Mouse (Mus musculus) liver, adult 2 months (tissue): ENCODE measurements around the gene Stkld1. TPM values are rescaled to one million over a fixed set of nuclear protein-coding genes. Genes with fewer than 3 reads are reported as not detected.

Source experiments
- DNase-seq: peaks from one replicate; pipeline ENCODE4 v3.0.0-alpha.2; 2011; ENCODE audit warnings: low read depth, low spot score; ENCODE audit errors: extremely low read depth
- H3K27ac ChIP-seq: fragments of 200-500 bp; replicated peaks from 2 replicates; pipeline ENCODE4 v1.5.1; 2012; ENCODE audit warnings: low read depth, mild to moderate bottlenecking, control low read depth, inconsistent platforms, low read length; ENCODE audit not compliant: insufficient read depth
- H3K27me3 ChIP-seq: fragments of 200-500 bp; 2 replicates; pipeline ENCODE4 v1.6.1; 2012; ENCODE audit warnings: mild to moderate bottlenecking, moderate library complexity, low read length, inconsistent platforms; ENCODE audit not compliant: control insufficient read depth, insufficient read depth
- H3K36me3 ChIP-seq: fragments of 200-500 bp; 2 replicates; pipeline ENCODE4 v1.6.1; 2012; ENCODE audit warnings: low read length, inconsistent platforms; ENCODE audit not compliant: control insufficient read depth, insufficient read depth
- H3K4me1 ChIP-seq: fragments of 200-500 bp; 2 replicates; pipeline ENCODE4 v1.6.1; 2011; ENCODE audit warnings: low read length; ENCODE audit not compliant: control insufficient read depth, insufficient read depth
- H3K4me3 ChIP-seq: fragments of 200-500 bp; 2 replicates; pipeline ENCODE4 v1.5.1; 2011; ENCODE audit warnings: low read depth, mild to moderate bottlenecking, control low read depth, low read length, moderate library complexity; ENCODE audit not compliant: insufficient read depth
- H3K79me2 ChIP-seq: fragments of 200-500 bp; 2 replicates; pipeline ENCODE4 v1.6.1; 2012; ENCODE audit warnings: inconsistent platforms, mild to moderate bottlenecking, low read length, moderate library complexity; ENCODE audit not compliant: control insufficient read depth, insufficient read depth
- H3K9ac ChIP-seq: fragments of 200-500 bp; 2 replicates; pipeline ENCODE4 v1.6.1; 2012; ENCODE audit warnings: low read depth, mild to moderate bottlenecking, control low read depth, inconsistent platforms, low read length
- CTCF ChIP-seq: fragments of 200-500 bp; IDR thresholded peaks from 2 replicates; pipeline ENCODE4 v1.5.1; 2011; ENCODE audit warnings: low read depth, low read length, control low read depth
- POLR2A ChIP-seq: fragments of 200-500 bp; IDR thresholded peaks from 2 replicates; pipeline ENCODE4 v1.6.1; 2011; ENCODE audit warnings: low read length, control low read depth; ENCODE audit not compliant: insufficient read depth; ENCODE audit errors: extremely low read depth
- WGBS: fragments of 180-500 bp; shearing (Covaris S2); methylation state at CpG from one replicate; pipeline ENCODE4 v1.1.7; 2018; 5-methylcytosine and 5-hydroxymethylcytosine counted together
- polyA plus RNA-seq: library from polyadenylated mRNA; depleted of rRNA; stranded (reverse); fragments of >200 nt; gene quantifications from 2 replicates; pipeline ENCODE4 v1.2.3, GENCODE M21; 2012
- total RNA-seq: library from RNA; depleted of rRNA; stranded (reverse); fragments of >200 nt; gene quantifications from 2 replicates; pipeline ENCODE4 v1.2.3, GENCODE M21; 2014

Gene Stkld1
- total and polyA plus RNA-seq, 2 experiments, result 0.09 to 0.11 TPM

DNA sequence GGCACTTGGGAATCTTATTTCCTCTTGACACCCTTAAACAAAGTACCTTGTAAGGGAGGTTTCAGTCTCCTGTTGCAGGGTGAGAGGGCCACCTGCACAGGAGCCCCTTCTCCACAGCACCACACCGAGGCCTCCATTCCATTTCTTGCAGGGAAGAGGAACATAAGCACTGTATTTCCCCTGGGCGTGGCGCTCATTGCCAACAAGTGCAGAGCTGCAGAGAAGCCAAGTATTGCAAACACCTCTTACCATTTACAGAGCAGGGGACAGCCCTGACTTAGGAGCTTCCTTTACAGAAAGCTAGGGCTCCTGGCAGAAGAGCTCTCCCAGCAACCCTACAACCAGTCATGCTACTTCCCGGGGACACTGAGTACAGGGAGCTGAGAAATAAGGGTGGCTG, 18.3 kb downstream of the Stkld1 start:
- 86% methylated on average over 4 of the region's 4 CpGs for WGBS
- no peak for DNase-seq
- H3K27me3 ChIP-seq, result no peaks in the 10 kb centered on the region
- H3K27ac ChIP-seq, result no peak overlapping the region
- peaks cover 22% of the 10 kb centered on the region for H3K36me3 ChIP-seq
- H3K4me1 ChIP-seq, result peaks cover 5% of the 10 kb centered on the region; the same call in 1 of the 2 replicates
- H3K9ac ChIP-seq, result no peak overlapping the region
- H3K79me2 ChIP-seq, result no peaks in the 10 kb centered on the region
- H3K4me3 ChIP-seq, result no peak overlapping the region
- TF ChIP-seq CTCF (no peak), POLR2A (no peak)

DNA sequence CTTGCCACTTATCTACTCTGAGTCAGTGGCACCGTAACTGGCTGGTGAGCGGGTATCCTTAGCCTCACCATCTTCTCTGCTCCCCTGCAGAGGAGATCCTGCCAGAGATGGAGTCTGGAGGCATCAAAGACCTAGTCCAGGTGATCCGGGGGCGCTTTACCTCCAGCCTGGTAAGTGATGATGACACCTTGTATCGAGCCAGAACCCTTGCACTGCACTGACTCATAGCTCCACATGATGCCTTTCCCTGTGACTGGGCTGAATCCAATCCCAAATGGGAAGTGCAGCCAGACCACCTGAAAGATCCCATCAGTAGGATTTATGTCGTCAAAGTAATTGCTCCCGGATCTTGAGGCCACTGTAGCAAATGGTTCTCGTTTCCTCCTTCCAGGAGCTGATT, 19.0 kb downstream of the Stkld1 start:
- WGBS, result 92% methylated on average over 8 of the region's 8 CpGs
- H3K79me2 ChIP-seq, result no peaks in the 10 kb centered on the region
- H3K36me3 ChIP-seq, result peaks cover 22% of the 10 kb centered on the region
- TF ChIP-seq POLR2A, result no peak
- no peak for DNase-seq
- no peaks in the 10 kb centered on the region for H3K27me3 ChIP-seq
- no peak overlapping the region for H3K27ac ChIP-seq
- peaks cover 7% of the 10 kb centered on the region; the same call in 1 of the 2 replicates for H3K4me1 ChIP-seq
- H3K9ac ChIP-seq, result no peak overlapping the region
- no peak overlapping the region for H3K4me3 ChIP-seq

GRCm38 (mm10) chr2:26954735-26955395, 21.0 kb downstream of the Stkld1 start:
- no peaks in the 10 kb centered on the region for H3K27me3 ChIP-seq
- H3K79me2 ChIP-seq, result no peaks in the 10 kb centered on the region
- peaks cover 15% of the 10 kb centered on the region for H3K4me1 ChIP-seq
- WGBS, result 59% methylated on average over 2 of the region's 2 CpGs
- no peak overlapping the region for H3K4me3 ChIP-seq
- H3K36me3 ChIP-seq, result peaks cover 34% of the 10 kb centered on the region
- no peak for TF ChIP-seq POLR2A
- no peak for TF ChIP-seq CTCF
- H3K27ac ChIP-seq, result no peak overlapping the region
- no peak overlapping the region for H3K9ac ChIP-seq
- DNase-seq, result peak; percentile 31

GRCm38 (mm10) chr2:26956811-26957487, 23.1 kb downstream of the Stkld1 start:
- H3K79me2 ChIP-seq, result no peaks in the 10 kb centered on the region
- H3K4me1 ChIP-seq, result peaks cover 15% of the 10 kb centered on the region
- peaks cover 40% of the 10 kb centered on the region for H3K36me3 ChIP-seq
- H3K27ac ChIP-seq, result peak overlapping the region; percentile 94
- 23% methylated on average over 12 of the region's 12 CpGs for WGBS
- DNase-seq, result peak; percentile 95
- TF ChIP-seq POLR2A (no peak), CTCF (no peak)
- no peak overlapping the region for H3K4me3 ChIP-seq
- no peaks in the 10 kb centered on the region for H3K27me3 ChIP-seq
- H3K9ac ChIP-seq, result no peak overlapping the region

DNA sequence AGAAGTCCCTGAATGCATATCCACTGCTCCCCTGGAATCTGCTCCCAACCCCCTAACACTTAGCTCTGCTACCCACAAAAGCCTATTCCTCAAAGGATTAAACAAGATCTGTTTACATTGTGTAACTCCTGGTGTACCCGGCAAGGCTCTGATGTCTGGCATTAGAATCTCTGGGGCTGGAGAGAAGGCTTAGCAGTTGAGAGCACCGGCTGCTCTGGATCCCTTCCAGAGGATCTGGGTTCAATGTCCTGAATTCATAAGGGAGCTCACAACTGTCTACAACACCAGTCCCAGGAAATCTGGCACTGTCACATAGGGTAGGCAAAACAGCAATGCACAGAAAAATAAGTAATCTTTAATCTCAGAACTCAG, 23.6 kb downstream of the Stkld1 start:
- Histone ChIP-seq H3K4me1 (peaks cover 17% of the 10 kb centered on the region), H3K27me3 (no peaks in the 10 kb centered on the region), H3K27ac (peak overlapping the region; percentile 94), H3K9ac (no peak overlapping the region), H3K4me3 (no peak overlapping the region), H3K79me2 (no peaks in the 10 kb centered on the region), H3K36me3 (peaks cover 40% of the 10 kb centered on the region)
- DNase-seq, result peak; percentile 91
- 14% methylated on average over 2 of the region's 2 CpGs for WGBS
- TF ChIP-seq POLR2A (no peak), CTCF (no peak)

DNA sequence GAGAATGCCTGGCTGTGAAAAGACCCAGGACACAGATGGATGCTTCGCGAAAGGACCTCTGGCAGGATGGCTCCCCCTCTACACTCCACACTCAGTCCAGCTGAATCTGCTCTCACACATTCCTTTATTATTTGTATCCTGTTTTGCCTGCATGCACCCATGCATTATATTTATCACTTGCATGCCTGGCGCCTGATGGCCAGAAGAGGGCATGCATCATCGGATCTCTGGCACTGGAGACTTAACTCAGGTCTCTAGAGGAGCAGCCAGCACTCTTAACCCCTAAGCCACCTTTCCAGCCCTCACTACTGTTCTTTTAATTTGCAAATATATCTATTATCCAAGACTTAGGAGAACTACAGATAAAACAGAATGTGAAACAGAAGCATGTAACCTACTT, 26.9 kb downstream of the Stkld1 start:
- Histone ChIP-seq H3K27me3 (no peaks in the 10 kb centered on the region), H3K36me3 (peaks cover 24% of the 10 kb centered on the region), H3K27ac (no peak overlapping the region), H3K9ac (no peak overlapping the region), H3K79me2 (peaks cover 4% of the 10 kb centered on the region; the same call in 1 of the 2 replicates), H3K4me3 (no peak overlapping the region), H3K4me1 (peaks cover 20% of the 10 kb centered on the region)
- no peak for DNase-seq
- TF ChIP-seq CTCF, result peak; percentile 40; the same call in 1 of the 2 replicates
- no peak for TF ChIP-seq POLR2A
- WGBS, result 67% methylated on average over 4 of the region's 4 CpGs
